Mouse (Mus musculus) testis, postnatal 10 days (tissue): ENCODE results near the gene Agap3.

Experiments used
- DNase-seq: peaks from one replicate; pipeline ENCODE4 v3.0.0; 2021; ENCODE audit warnings: low spot score

Gene Agap3

DNA sequence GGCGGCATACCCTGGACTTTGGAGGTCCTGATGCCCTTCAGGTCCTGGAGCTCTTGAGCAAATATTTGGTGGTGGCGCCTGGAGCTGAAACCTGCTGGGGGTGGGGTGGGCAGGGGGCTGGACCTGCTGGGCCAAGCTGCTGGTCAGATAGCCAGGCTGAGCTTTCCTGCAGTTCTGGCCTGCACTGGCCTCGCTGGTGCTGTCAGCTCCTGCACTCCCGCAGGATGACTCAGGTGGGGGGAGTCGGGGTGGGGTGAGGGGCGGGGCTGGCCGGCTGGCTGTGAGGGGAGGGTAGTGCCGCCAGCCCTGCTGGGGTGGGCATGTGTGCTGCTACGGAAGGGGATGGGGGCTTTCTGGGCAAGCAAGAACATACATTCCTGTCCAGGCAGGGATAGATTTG lies 23.4 kb upstream of the Agap3 start:
- no peak for DNase-seq

DNA sequence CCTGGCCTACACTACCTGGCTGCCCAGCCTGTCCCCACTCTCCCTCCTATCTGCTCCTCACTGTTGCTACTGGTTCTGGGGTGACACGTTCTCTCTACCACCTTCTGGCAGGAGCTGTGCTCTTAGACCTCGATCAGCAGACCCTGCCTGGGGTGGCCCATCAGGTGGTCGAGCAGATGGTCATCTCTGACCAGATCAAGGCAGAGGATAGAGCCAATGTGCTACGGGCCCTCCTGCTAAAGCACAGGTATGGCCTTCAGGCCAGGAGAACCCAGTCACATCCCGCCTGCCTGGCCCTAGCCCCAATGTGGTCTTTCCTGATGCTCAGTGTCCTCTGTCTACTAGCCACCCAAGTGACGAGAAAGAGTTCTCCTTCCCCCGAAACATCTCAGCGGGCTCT lies 18.0 kb upstream of the Agap3 start:
- DNase-seq, result no peak

DNA sequence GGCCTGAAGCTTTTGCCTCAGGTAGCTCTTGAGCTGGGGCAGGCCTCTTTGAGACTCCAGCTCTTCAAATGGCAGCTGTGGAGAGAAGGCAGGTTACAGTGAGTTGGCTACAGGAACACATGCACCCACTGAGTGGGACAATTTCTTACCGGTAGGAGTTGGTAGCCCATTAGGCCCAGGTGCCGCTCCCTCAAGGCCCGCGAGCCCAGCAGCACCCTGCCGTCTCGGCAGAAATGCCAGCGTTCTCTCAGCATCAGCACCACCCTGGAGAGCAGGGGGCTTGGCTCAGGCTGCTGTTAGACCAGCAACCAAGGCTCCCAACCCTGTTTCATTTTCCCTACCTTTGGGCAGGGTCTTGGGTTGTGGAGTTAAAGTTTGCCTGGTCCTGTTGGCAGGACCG lies 10.8 kb upstream of the Agap3 start:
- DNase-seq, result no peak

DNA sequence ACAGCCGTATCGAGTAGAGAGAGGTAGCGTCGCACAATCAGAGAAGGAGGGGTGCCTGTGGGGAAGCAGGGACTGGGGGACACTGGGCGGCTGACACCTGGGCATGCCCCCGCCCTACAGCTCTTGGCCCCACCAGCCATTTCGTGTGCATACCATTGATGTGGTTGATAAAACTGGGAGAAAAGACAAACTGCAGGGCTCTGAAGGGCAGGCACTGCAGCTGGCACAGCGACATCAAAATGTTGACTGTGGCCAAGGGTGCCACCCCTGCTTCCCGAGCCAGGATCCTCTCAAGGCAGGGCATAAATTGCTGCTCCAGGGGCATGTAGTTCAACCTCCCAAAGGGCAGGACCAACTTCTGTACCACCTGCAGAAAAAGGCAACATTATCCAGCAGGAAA lies 9.9 kb upstream of the Agap3 start:
- no peak for DNase-seq

GRCm38 (mm10) chr5:24443204-24443603 lies 8.8 kb upstream of the Agap3 start:
- DNase-seq, result no peak

GRCm38 (mm10) chr5:24443927-24444326 lies 8.1 kb upstream of the Agap3 start:
- no peak for DNase-seq

DNA sequence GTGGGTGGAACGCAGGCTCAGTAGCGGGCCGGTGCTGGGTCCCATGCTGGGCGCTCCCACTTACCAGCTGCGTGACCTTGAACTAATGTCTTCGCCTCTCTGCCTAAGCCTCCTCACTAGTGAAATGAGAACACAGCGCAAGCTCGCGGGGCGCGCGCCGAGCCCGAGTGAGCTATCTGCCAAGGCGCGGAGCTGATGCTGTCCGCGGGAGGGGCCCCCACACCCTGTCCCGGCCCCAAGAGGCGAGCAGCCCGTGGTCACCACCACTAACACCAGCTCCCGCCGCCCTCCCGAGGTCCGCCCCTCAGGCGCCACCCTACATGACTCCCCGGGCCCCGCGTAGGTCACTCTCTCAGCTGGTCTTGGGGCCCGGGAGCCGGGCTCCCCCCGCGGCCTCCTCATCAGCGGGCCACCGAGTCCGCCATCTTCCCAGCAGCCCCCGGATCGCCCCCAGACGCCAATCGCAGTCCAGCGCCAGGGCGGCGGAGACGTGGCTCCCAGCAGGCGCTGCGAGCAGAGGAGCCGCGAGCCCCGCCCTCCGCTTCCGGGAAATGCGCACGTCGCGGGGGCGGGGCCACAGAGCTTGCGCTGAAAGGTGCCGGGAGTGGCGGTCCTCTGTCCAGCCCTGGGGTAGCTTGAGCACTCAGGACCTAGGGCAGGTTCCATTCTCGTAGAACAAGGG lies 7.1 kb upstream of the Agap3 start, which contains the start of gene Fastk:
TSS of gene Fastk (minus strand) at position 542 of the 682 bp plus-strand sequence.
- peak; percentile 97 for DNase-seq

- no peak for DNase-seq
Observed at GRCm38 (mm10) chr5:24445428-24446080, 6.4 kb upstream of the Agap3 start.

DNA sequence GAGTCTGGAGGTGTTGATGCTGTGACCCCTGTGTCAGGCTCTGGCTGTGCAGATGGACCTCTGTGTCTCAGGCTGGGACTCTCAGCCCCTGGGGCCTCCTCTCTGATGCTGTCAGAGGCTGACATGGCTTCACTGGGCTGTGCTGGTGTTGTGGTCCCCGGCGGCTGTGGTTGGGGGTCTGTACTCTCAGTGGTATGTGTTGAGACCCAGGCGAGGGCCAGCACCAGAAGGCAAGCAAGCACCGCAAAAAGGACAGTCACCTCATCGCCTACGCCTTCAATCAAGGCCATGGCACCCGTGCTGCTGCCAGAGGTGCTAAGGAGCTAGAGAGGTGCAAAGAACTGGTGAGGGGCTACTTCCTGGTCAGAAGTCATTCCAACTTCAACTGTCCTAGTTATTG lies 5.3 kb upstream of the Agap3 start:
- DNase-seq, result no peak

DNA sequence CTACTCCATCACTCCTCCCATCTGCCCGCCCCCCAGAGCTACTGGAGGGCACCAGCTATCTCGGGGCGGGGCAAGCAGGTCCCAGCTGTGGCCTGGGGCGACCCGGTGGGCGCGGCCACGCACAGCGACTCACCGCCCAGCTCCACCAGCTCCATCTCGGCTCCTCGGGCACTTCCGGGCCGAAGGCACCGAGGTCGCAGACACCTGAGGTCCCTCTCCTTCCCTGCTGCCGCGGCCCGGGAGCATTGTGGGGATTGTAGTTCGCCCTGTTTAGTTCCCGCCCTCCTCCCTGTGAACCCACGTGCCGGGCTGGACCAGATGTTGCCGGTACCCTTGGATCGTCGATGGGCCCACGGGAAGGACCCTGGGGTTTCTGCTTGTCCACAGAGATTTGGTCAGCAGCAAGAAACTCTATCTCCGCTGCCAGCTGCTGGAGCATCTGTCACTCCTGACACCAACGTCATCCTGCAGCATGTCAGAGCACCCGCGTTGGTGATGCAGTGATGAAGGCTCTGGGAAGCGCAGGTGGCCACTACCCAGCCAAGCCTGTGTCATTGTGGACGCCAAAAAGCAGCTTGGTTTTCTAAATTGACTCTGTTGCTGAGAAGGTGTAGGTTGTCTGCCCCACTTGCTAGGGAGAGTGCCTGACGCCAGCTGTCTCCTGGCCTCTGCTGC lies 4.2 kb upstream of the Agap3 start, which contains the start of gene Tmub1:
TSS of gene Tmub1 (minus strand) at position 231 of the 675 bp plus-strand sequence.
- DNase-seq, result peak; percentile 88

GRCm38 (mm10) chr5:24451264-24452029 lies 530 bp upstream of the Agap3 start:
- DNase-seq, result peak; percentile 91

- DNase-seq, result no peak
Observed at GRCm38 (mm10) chr5:24452691-24453233, 785 bp downstream of the Agap3 start.

- no peak for DNase-seq
Observed at GRCm38 (mm10) chr5:24453283-24453984, 1.5 kb downstream of the Agap3 start.

DNA sequence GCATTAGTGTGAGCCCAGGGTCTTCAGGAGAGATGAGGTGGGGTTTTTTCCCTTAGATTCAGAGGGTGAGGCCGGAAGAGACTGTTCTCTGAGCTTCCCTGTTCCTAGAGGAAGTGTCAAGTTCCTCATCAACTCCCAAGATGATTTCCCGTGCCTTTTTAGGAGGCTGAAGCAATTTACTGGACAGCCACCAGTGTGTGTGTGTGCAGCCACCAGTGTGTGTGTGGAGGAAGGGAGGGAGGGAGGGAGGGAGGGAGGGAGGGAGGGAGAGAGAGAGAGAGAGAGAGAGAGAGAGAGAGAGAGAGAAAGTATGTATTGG lies 2.0 kb downstream of the Agap3 start:
- no peak for DNase-seq

GRCm38 (mm10) chr5:24455076-24455475 lies 3.1 kb downstream of the Agap3 start:
- DNase-seq, result no peak

GRCm38 (mm10) chr5:24455613-24456012 lies 3.6 kb downstream of the Agap3 start:
- no peak for DNase-seq

DNA sequence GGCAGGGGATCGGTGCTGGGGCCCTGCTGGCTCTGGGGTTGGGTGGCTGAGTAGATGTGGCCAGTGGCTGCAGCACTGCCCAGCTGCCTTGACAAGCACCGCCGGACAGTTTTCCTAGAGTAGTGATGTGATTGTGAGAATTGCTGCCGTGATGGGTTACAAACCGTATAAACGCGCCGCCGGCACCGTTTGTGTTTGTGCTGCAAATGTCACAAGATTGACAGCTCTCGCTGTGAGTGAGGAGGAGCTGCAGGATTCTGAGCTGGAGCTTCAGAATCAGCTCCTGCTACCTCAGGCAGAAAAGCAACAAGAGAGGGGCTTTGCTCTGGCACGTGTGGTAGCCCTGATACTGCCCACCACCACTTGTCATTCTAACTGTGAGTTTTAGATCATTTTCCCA lies 14.8 kb downstream of the Agap3 start:
- no peak for DNase-seq

DNA sequence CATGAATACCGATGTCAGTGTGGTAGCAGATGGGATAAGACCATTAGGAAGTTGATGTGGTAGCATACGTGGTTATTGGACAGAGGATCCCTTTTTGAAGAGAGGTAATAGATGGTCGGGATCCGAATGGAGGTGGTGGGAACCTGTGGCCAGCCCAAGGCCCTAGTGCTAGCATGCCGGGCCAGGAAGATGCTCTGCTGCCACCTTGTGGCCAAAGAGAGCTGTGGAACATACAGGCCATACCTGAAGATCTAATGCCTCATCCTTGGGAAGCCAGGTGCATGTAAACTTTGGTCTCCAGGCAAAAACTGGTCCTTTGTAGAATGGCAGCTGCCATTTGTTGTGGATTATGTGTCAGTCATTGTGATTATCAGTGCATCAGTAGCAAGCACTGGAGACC lies 18.6 kb downstream of the Agap3 start:
- peak; percentile 86 for DNase-seq

- DNase-seq, result no peak
Observed at GRCm38 (mm10) chr5:24472884-24473619, 21.1 kb downstream of the Agap3 start.

DNA sequence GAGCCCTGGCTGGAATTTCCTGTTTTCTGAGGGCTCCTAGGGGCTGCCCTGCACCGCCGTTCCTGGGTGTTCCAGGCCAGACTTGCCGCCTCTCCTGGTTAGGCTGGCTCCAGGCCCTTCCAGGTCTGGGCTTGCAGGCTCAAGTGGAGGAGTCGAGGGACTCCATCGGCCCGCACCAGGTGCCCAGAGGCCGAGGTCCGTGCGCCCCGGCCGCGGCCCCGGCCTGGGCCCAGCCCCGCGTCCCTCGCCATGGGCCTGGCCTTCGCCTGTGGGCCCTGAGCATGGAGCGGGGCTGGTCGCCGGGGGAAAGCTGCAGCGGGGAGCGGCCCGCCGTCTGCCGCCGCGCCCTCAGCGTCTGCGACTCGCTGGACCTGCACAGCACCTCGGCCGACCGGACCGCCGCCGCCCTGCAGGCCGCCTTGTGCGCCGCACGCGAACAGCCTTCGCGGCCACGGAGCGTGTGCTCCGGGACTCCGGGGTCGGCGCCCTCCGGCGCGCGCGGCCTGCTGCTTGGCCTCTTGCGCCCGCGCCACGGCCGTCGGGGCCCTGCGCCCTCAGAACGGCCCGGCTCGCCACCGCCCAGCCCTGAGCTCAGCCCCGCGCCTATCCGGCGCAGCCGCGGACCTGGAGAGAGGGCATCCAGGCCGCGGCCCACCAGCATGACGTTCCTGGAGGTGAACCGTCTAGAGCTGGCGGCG lies 22.2 kb downstream of the Agap3 start:
- peak; percentile 64 for DNase-seq
